Mouse (Mus musculus): ENCODE results near the gene Pyroxd1. TPM values are rescaled to one million over a fixed set of nuclear protein-coding genes. Genes with fewer than 3 reads are reported as not detected.

Gene Pyroxd1
- polyA plus RNA-seq, 1 experiment: 4.9 TPM

DNA sequence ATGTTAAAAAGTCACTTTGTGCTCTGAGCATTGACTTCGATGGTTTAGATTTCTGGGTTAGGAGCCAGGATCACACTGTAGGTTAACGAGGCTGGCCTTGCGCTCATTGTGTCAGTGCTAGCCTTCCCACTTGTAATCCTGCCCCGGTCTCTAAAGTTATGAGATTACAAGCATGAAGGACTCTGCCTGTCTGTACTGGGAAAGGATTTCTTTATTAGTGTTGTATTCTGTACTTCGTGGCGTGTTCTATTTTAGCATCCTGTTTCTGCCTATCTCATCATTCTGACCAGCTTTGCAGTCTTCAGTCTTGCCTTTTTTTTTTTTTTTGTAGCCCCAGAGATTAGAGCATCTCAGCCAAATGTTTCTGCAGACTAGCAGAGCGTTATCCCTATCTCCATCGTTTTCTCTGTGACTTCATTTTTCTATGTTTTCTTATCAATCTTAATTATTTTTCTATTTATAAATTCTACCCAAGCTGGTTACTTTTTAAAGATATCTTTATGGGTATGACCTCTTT is 42.4 kb downstream of the Pyroxd1 start:
- no peak overlapping the region for H3K27ac ChIP-seq (replicated peaks; ENCODE audit: low read depth, low read length)
- peaks cover 7% of the 10 kb centered on the region for H3K4me1 ChIP-seq (ENCODE audit: control insufficient read depth, insufficient read depth, insufficient read length, low read length)

DNA sequence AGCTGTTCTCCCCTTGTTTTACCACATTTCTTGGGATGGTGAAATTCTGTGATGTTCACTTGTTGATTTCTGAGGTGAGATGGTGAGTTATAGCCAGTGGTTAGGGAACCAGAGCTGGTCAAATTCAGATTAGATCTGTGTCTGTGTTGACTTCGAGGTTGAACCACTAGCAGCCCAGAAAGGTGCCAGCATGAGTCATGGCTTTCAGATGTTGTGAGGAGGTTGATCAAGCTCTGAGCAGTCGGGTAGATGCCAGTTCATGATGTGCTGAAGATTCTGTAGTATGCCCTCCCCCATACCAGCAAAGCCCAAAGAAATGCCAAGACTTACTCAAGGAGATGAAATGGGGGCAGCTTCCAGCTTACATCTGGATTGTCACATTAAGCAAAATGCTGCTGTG is 43.6 kb downstream of the Pyroxd1 start:
- no peak overlapping the region for H3K4me3 ChIP-seq (ENCODE audit: insufficient read depth, low read depth, low read length)
- peaks cover 16% of the 10 kb centered on the region for H3K4me1 ChIP-seq (ENCODE audit: control insufficient read depth, insufficient read depth, insufficient read length, low read length)
- no peak overlapping the region for H3K27ac ChIP-seq (replicated peaks; ENCODE audit: low read depth, low read length)

More for the DNA sequence above, 42.4 kb downstream of the Pyroxd1 start:
- H3K4me3 ChIP-seq (ENCODE audit: insufficient read depth, low read depth, low read length): peak overlapping the region; percentile 81

DNA sequence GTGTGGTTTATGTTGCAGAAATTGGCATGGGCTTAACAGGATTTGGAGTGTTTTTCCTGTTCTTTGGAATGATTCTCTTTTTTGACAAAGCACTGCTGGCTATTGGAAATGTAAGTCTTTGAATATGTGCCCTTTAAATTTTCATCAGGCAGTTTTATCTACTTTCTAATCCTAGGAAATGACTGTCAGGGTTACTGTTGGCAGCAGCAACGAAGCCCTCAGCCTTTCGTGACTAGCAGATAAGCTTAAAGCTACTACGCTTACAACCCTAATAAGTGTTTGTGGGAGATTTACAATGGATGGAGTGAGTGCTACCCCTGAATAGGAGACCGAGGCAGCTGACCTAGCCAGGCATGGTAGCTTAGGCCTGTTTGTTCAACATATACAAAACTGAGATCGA is 46.9 kb downstream of the Pyroxd1 start:
- Histone ChIP-seq H3K4me3 (ENCODE audit: insufficient read depth, low read depth, low read length) (no peak overlapping the region), H3K27ac (replicated peaks; ENCODE audit: low read depth, low read length) (no peak overlapping the region; the same call in 1 of the 2 replicates), H3K4me1 (ENCODE audit: control insufficient read depth, insufficient read depth, insufficient read length, low read length) (peaks cover 16% of the 10 kb centered on the region)

DNA sequence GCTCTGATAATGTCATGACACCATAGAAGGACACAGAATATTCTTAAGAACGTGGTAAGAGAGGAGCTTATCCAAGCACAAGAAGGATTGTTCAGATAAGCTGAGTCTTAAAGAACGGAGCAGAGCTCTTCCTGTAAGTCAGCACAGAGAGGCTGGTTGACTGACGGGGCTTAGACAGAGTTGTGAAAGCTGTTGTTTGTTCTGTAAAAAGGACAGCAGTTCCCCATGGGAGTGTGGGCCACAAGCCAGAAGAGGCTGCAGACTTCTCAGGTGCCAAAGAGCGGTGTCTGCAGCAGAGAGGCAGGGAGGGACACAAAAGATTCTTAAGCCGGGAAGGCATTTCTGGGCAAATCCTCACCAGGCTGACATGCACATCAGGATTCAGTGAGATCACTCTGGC is 49.2 kb downstream of the Pyroxd1 start:
- H3K4me3 ChIP-seq (ENCODE audit: insufficient read depth, low read depth, low read length): no peak overlapping the region
- H3K27ac ChIP-seq (replicated peaks; ENCODE audit: low read depth, low read length): no peak overlapping the region
- H3K4me1 ChIP-seq (ENCODE audit: control insufficient read depth, insufficient read depth, insufficient read length, low read length): peaks cover 12% of the 10 kb centered on the region

DNA sequence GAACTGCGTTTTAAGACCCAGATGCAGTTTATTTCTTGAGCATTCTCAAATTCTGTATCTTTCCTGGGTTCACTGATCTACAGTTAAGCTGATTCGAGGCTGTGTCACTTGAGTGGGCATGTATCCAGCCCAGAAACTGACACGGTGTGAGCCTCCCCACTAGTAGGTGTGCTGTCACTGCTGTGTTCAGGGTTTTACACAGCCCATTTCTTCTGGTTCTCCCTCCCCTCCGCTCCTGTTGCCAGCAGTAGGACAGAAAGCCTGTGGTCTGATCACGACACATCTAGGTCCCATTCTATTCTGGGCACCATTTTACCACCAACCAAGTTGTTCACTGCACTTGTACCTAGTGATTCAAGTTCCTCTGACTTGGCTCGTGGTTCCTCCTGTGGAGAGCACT is 50.3 kb downstream of the Pyroxd1 start:
- Histone ChIP-seq H3K4me1 (ENCODE audit: control insufficient read depth, insufficient read depth, insufficient read length, low read length) (peaks cover 10% of the 10 kb centered on the region; the same call in 1 of the 2 replicates), H3K4me3 (ENCODE audit: insufficient read depth, low read depth, low read length) (no peak overlapping the region), H3K27ac (replicated peaks; ENCODE audit: low read depth, low read length) (no peak overlapping the region)

DNA sequence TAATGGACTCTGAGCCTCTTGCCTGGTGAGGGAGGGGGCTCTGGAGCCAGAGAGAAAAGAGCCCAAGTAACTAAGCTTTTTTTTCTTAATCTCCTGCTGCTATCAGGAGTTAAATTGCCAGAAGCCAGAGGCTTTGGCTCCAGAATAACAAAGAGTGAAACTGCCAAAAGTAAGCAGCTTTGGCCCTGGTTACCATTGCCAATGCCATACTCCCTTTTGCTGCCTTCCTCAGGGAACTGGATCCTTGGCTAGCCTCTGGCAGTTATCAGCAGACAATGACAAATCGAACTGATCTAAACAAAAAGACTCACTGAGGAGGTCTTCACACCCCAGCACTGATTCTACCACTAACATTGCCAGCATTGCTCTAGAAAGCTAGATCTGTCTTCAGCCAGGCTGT is 65.7 kb downstream of the Pyroxd1 start:
- Histone ChIP-seq H3K4me3 (ENCODE audit: insufficient read depth, low read depth, low read length) (no peak overlapping the region), H3K4me1 (ENCODE audit: control insufficient read depth, insufficient read depth, insufficient read length, low read length) (no peaks in the 10 kb centered on the region), H3K27ac (replicated peaks; ENCODE audit: low read depth, low read length) (no peak overlapping the region)

Other genes starting within 250 kb of the Pyroxd1 start
- not detected in 2 replicates for gene Slco1a6, start 137.1 kb upstream of the Pyroxd1 start, polyA plus RNA-seq (2012; ENCODE audit: insufficient read depth, insufficient read length, missing spikeins)
- gene Iapp, start 47.2 kb upstream of the Pyroxd1 start, polyA plus RNA-seq (2012; ENCODE audit: insufficient read depth, insufficient read length, missing spikeins): not detected in 2 replicates
- not detected in 2 replicates for gene Slco1a5, start 22.7 kb upstream of the Pyroxd1 start, polyA plus RNA-seq (2012; ENCODE audit: insufficient read depth, insufficient read length, missing spikeins)
- 11.9 and 12.5 TPM in 2 replicates for gene Recql, start 41.4 kb downstream of the Pyroxd1 start, polyA plus RNA-seq (2012; ENCODE audit: insufficient read depth, insufficient read length, missing spikeins)
- 19.0 and 22.6 TPM in 2 replicates for gene Golt1b, start 41.6 kb downstream of the Pyroxd1 start, polyA plus RNA-seq (2012; ENCODE audit: insufficient read depth, insufficient read length, missing spikeins)
- not detected in 2 replicates for gene Spx, start 67.8 kb downstream of the Pyroxd1 start, polyA plus RNA-seq (2012; ENCODE audit: insufficient read depth, insufficient read length, missing spikeins)
- gene Gys2, start 127.5 kb downstream of the Pyroxd1 start, polyA plus RNA-seq (2012; ENCODE audit: insufficient read depth, insufficient read length, missing spikeins): 111 and 151 TPM in 2 replicates
- gene Ldhb, start 162.3 kb downstream of the Pyroxd1 start, polyA plus RNA-seq (2012; ENCODE audit: insufficient read depth, insufficient read length, missing spikeins): 1,125 and 1,392 TPM in 2 replicates
- 11.2 and 17.3 TPM in 2 replicates for gene Kcnj8, start 226.0 kb downstream of the Pyroxd1 start, polyA plus RNA-seq (2012; ENCODE audit: insufficient read depth, insufficient read length, missing spikeins)

Data from brown adipose tissue, adult 24 weeks (tissue).